ENCODE assay signal across 8 mouse cellular contexts in genomic region chr9:42052713-42053356, GRCm38 (mm10).
DNase-seq lines count a peak whose midpoint lies in the region; TF ChIP-seq lines count a peak whose summit lies in the region.

No protein-coding gene starts in this region.

- H3K27ac ChIP-seq in layer of hippocampus, adult 2 months: peak overlapping the region; percentile 91

- H3K4me3 ChIP-seq in layer of hippocampus, adult 2 months: no peak overlapping the region

- peak; percentile 27 to 33 for DNase-seq in cerebellum, postnatal 10 days
- no peak for DNase-seq in cerebellum, adult 8-10 months
- DNase-seq in layer of hippocampus, adult 2 months (ENCODE audit: low spot score in 2 of 2): no peak
- DNase-seq in layer of hippocampus, adult 9-11 months: no peak
- peak; percentile 50 for DNase-seq in gastrocnemius, postnatal 10 days
- peak; percentile 71 for DNase-seq in lung, postnatal 14 days
- DNase-seq in left cerebral cortex, adult 11 months (ENCODE audit: low spot score): no peak
- no peak for DNase-seq in thymus, adult 18-20 months

- no peak for TF ChIP-seq CTCF in layer of hippocampus, adult 2 months (conservative IDR thresholded peaks at IDR 0.05)

Comparison
In these comparisons a context has a peak if more than half of its experiments do, and no peak if none do; other contexts are left out.
1. DNase-seq: peak in cerebellum, postnatal 10 days (2 of 2), gastrocnemius, postnatal 10 days (single experiment) and lung, postnatal 14 days (single experiment); none in cerebellum, adult 8-10 months (single experiment), layer of hippocampus, adult 2 months (0 of 2), layer of hippocampus, adult 9-11 months (single experiment), left cerebral cortex, adult 11 months (single experiment) and thymus, adult 18-20 months (0 of 2).